Mouse (Mus musculus) midbrain, embryonic 15.5 days (tissue): ENCODE data around the gene Ppp2r5a. TPM values are rescaled to one million over a fixed set of nuclear protein-coding genes. Genes with fewer than 3 reads are reported as not detected.

Experiments used
- ATAC-seq: fragments of 200-750 bp; cut with Nextera tagmentation; replicated peaks from 2 replicates; pipeline ENCODE4 v1.8.0; 2017; ENCODE audit warnings: moderate TSS enrichment
- H3K27ac ChIP-seq: fragments of 300-500 bp; sonication (generic); 2 replicates; pipeline ENCODE4 v1.5.1; 2015; ENCODE audit warnings: mild to moderate bottlenecking, inconsistent platforms
- H3K27me3 ChIP-seq: fragments of 300-500 bp; sonication (generic); replicated peaks from 2 replicates; pipeline ENCODE4 v1.6.1; 2015; ENCODE audit warnings: inconsistent platforms
- H3K36me3 ChIP-seq: fragments of 300-500 bp; sonication (generic); replicated peaks from 2 replicates; pipeline ENCODE4 v1.6.1; 2015; ENCODE audit warnings: inconsistent platforms
- H3K4me1 ChIP-seq: fragments of 300-500 bp; sonication (generic); 2 replicates; pipeline ENCODE4 v1.6.1; 2015; ENCODE audit warnings: inconsistent platforms
- H3K4me2 ChIP-seq: fragments of 300-500 bp; sonication (generic); 2 replicates; pipeline ENCODE4 v1.6.1; 2015; ENCODE audit warnings: inconsistent platforms, mild to moderate bottlenecking, moderate library complexity
- H3K4me3 ChIP-seq: fragments of 300-500 bp; sonication (generic); 2 replicates; pipeline ENCODE4 v1.5.1; 2015; ENCODE audit warnings: mild to moderate bottlenecking, inconsistent platforms
- H3K9ac ChIP-seq: fragments of 300-500 bp; sonication (generic); 2 replicates; pipeline ENCODE4 v1.6.1; 2015; ENCODE audit warnings: mild to moderate bottlenecking, inconsistent platforms
- H3K9me3 ChIP-seq: fragments of 300-500 bp; sonication (generic); 2 replicates; pipeline ENCODE4 v1.6.1; 2016; ENCODE audit warnings: inconsistent platforms
- WGBS: fragments of 180-500 bp; shearing (Covaris S2); methylation state at CpG from one replicate; pipeline ENCODE4 v1.1.7; 2015; ENCODE audit warnings: mixed read lengths; 5-methylcytosine and 5-hydroxymethylcytosine counted together
- polyA plus RNA-seq: library from polyadenylated mRNA; unstranded; fragments of >200 nt; fragmentation: Nextera tagmentation; extraction: Ambion mirVana; gene quantifications from 2 replicates; pipeline ENCODE4 v1.2.1, GENCODE M21; 2015

Ppp2r5a gene
- polyA plus RNA-seq, 1 experiment from 2014 or later = 9.4 TPM

DNA sequence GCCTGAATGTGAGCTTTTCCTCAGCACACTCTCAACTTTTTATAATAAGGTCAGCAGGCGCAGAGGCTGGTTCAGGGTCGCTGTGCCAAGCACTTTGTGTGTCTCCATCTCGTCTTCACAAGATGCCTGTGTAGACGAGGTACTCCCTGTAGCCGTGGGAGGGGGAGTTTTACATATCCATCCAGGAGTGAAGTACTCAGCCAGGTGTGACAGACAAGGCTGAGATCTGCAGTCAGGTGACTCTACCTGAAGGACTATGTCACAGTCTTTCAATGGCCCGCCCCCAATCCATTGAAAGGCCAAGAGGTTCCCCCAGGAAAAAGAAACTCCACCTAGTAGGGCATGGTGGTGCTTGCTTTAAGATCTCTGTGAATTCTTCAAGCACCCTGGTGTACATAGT, 89.9 kb downstream of the Ppp2r5a start:
- no peak overlapping the region for H3K27ac ChIP-seq
- peak overlapping the region; percentile 53; the same call in 1 of the 2 replicates for H3K4me2 ChIP-seq
- H3K27me3 ChIP-seq = no peaks in the 10 kb centered on the region
- 79% methylated on average over 6 of the region's 6 CpGs for WGBS
- no peak overlapping the region; the same call in 1 of the 2 replicates for H3K9ac ChIP-seq
- peak overlapping the region; percentile 46; the same call in 1 of the 2 replicates for H3K4me3 ChIP-seq
- H3K36me3 ChIP-seq = no peaks in the 10 kb centered on the region
- no peaks in the 10 kb centered on the region for H3K9me3 ChIP-seq
- no peak for ATAC-seq
- H3K4me1 ChIP-seq = peaks cover 13% of the 10 kb centered on the region

DNA sequence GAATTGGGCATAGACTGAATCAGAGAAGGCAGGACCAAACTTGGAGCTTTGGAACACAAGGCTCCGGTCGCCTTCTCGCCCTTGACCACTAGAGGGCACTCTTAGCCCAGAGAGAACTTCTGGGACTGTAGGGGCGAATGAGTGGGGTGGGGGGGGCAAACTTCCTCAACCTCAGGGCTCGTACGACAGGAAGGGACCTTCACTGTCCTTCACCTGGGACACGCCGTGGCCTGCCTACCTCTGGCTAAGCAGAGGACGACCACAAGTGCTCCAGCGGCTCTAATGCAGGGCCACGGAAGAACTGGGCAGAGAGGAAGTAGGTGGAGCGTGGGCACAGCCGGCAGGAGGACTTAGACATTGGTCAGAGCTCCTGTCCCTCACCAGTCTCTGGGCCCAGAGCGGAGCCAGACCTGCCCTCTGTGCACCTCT, 90.5 kb downstream of the Ppp2r5a start:
- Histone ChIP-seq H3K4me2 (peak overlapping the region; percentile 53), H3K27me3 (no peaks in the 10 kb centered on the region), H3K4me3 (peak overlapping the region; percentile 46), H3K9me3 (no peaks in the 10 kb centered on the region), H3K27ac (no peak overlapping the region), H3K9ac (peak overlapping the region; percentile 37; the same call in 1 of the 2 replicates), H3K4me1 (peaks cover 12% of the 10 kb centered on the region), H3K36me3 (no peaks in the 10 kb centered on the region)
- WGBS = 1% methylated on average over 14 of the region's 14 CpGs
- peak; percentile 81 for ATAC-seq

DNA sequence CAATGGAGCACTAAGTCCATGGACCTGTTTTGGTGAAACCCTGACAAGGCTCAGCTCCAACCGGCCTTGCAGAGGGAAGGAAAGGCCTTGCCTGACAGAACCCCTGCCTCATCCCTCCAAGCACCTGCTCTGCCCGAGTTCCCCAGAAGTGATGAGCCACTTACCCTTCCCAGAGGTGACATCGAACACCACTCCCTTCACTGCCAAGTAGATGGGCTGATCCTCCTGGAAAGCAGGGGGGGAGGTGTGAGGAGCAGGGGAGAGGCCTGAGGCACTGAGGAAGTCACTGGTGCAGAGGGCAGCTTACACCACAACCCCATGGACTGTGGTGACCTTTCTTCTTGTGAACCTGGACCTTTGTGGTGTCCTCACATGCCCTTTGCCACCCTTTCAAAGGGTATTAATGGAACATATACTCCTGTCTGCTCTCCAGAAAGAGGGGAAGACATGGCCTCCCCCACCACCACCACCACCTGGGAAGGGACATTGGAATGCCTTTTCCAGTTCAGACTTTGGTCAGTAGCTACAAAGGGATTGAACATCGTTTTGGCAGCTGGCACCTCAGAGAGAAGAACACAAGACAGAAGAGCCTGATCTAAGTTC, 91.7 kb downstream of the Ppp2r5a start:
- no peak overlapping the region for H3K27ac ChIP-seq
- no peak overlapping the region for H3K4me3 ChIP-seq
- no peak overlapping the region for H3K4me2 ChIP-seq
- ATAC-seq = no peak
- peaks cover 7% of the 10 kb centered on the region for H3K4me1 ChIP-seq
- H3K9ac ChIP-seq = no peak overlapping the region
- WGBS = 76% methylated on average over 4 of the region's 4 CpGs
- no peaks in the 10 kb centered on the region for H3K36me3 ChIP-seq
- H3K9me3 ChIP-seq = no peaks in the 10 kb centered on the region
- no peaks in the 10 kb centered on the region for H3K27me3 ChIP-seq

DNA sequence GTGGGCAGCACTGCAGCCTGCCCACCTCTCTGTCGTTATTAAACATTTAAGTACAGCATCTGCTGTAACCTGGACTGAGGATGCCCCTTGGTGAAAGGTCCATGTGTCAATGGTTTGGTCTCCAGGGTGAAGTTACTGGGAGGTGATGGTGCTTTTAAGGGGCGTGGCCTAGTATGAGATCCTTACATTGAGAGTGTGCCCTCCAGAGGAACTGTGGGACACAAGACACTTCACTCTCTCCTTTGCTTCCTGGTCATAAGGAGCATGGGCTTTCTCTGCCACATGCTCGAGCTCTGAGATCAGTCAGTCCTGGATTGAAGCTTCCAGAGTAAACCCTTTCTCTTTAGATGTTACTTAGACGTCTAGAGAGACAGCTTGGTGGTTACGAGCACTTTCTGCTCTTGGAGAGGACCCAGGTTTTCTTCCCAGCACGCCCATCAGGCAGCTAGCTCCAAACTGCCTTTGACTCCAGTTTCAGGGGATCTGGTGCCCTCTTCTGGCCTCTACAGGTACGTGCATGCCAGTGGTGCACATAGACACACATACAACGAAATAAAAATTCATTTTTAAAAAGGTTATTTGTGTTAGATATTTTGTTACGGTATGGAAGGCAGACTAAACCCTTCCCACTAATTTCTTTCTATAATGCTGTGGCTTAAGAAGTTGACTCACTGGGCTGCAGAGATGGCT, 95.2 kb downstream of the Ppp2r5a start:
- no peaks in the 10 kb centered on the region for H3K27me3 ChIP-seq
- no peaks in the 10 kb centered on the region for H3K36me3 ChIP-seq
- H3K9me3 ChIP-seq = no peaks in the 10 kb centered on the region
- H3K4me1 ChIP-seq = peaks cover 7% of the 10 kb centered on the region
- no peak overlapping the region for H3K4me3 ChIP-seq
- 87% methylated on average over 9 of the region's 9 CpGs for WGBS
- H3K4me2 ChIP-seq = no peak overlapping the region
- no peak for ATAC-seq
- H3K9ac ChIP-seq = no peak overlapping the region
- no peak overlapping the region for H3K27ac ChIP-seq

DNA sequence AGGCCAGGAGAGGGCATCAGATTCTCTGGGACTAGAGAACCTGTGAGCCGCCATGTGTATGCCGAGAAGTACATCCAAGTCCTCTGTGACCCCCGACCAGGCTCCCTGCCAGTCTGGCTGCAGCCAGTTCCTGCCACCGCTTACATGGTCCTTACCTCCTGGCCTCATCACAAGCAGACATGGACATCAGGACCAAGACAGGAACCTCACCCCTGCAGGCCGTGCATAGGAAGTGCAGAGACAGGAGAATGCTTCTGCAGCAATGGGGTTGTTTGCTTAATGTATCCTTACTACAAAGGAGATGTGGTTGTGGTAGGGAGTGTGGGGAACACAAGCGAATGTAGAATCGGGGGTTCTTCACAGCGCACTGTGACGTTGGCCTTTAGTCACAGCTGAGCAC, 96.8 kb downstream of the Ppp2r5a start:
- Histone ChIP-seq H3K4me1 (no peaks in the 10 kb centered on the region), H3K9me3 (no peaks in the 10 kb centered on the region), H3K36me3 (no peaks in the 10 kb centered on the region), H3K27ac (no peak overlapping the region), H3K4me3 (no peak overlapping the region), H3K27me3 (no peaks in the 10 kb centered on the region), H3K9ac (no peak overlapping the region), H3K4me2 (no peak overlapping the region)
- WGBS = 90% methylated on average over 9 of the region's 9 CpGs
- ATAC-seq = no peak

DNA sequence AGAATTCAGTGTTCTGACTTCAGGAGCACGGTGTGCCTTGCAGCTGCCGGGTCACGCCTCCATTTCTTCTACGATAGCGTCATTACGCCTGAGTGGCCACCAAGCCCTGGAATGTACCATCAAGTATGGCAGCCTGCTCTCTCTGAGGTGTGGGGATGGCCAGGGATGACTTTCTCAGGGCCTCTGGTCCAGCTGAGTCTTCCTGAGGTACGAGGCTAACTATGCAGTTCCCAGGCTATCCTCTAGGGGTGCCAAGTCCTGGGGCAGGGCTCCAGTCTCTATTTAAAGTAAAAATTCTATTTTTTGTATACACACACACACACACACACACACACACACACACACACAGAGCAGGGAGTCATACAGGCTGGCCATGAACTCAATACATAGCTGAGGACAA, 97.5 kb downstream of the Ppp2r5a start:
- Histone ChIP-seq H3K9me3 (no peaks in the 10 kb centered on the region), H3K4me1 (no peaks in the 10 kb centered on the region), H3K27ac (no peak overlapping the region), H3K4me3 (no peak overlapping the region), H3K27me3 (no peaks in the 10 kb centered on the region), H3K4me2 (no peak overlapping the region), H3K36me3 (no peaks in the 10 kb centered on the region), H3K9ac (no peak overlapping the region)
- ATAC-seq = no peak
- 61% methylated on average over 7 of the region's 7 CpGs for WGBS

DNA sequence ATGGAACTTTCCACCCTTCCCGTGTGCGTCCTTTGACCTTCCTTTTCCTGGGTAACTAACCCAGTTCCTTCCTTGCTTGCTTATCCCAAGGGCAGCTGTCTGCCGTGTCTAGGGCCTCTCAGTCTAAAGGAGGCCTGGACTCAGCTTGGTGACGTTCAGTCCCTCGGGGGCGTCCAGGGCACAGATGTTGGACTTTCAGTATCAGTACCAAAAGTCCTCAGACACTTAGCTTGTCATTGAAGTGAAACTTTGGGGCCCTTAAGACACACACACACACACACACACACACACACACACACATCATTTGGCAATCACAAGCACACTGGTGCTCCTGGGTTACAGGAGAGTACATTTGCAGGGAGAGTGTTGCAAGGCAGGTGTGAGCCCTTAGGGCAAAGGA, 98.9 kb downstream of the Ppp2r5a start:
- no peak overlapping the region for H3K27ac ChIP-seq
- WGBS = 71% methylated on average over 6 of the region's 6 CpGs
- H3K9ac ChIP-seq = no peak overlapping the region
- no peaks in the 10 kb centered on the region for H3K36me3 ChIP-seq
- H3K4me2 ChIP-seq = no peak overlapping the region
- ATAC-seq = no peak
- no peak overlapping the region for H3K4me3 ChIP-seq
- H3K4me1 ChIP-seq = no peaks in the 10 kb centered on the region
- H3K9me3 ChIP-seq = no peaks in the 10 kb centered on the region
- no peaks in the 10 kb centered on the region for H3K27me3 ChIP-seq

DNA sequence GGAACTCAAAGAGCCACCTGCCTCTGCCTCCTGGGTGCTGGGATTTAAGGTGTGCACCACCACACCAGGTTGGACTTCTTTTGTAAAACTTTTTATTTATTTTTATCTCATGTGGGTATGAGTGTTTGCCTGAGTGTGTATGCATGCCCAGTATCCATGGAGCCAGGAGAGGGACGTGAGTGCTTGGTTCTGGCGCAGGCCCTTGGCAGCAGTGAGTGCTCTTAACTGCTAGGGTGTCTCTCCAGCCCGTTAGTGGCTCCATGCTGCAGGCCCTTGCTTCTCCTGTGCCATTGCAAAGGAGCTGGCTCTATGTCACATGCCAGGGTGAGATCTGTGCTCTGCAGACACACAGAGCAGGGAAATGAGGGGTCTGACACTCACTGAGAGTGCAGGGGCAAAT, 99.3 kb downstream of the Ppp2r5a start:
- no peak overlapping the region for H3K4me2 ChIP-seq
- H3K27me3 ChIP-seq = no peaks in the 10 kb centered on the region
- no peak overlapping the region for H3K4me3 ChIP-seq
- no peaks in the 10 kb centered on the region for H3K4me1 ChIP-seq
- ATAC-seq = no peak
- H3K27ac ChIP-seq = no peak overlapping the region
- 77% methylated on average over 3 of the region's 3 CpGs for WGBS
- H3K9ac ChIP-seq = no peak overlapping the region
- no peaks in the 10 kb centered on the region for H3K9me3 ChIP-seq
- no peaks in the 10 kb centered on the region for H3K36me3 ChIP-seq

Other genes with a start within 250 kb of the Ppp2r5a start
- gene Fam71a, start 238.5 kb downstream of the Ppp2r5a start, polyA plus RNA-seq = not detected in 2 replicates
- 1.5 and 1.6 TPM in 2 replicates for gene Atf3, start 185.2 kb downstream of the Ppp2r5a start, polyA plus RNA-seq
- gene Nenf, start 85.1 kb downstream of the Ppp2r5a start, polyA plus RNA-seq = 111 and 123 TPM in 2 replicates
- gene Tmem206, start 77.4 kb downstream of the Ppp2r5a start, polyA plus RNA-seq = 43.2 and 44.5 TPM in 2 replicates
- 6.2 and 7.6 TPM in 2 replicates for gene Dtl, start 172.3 kb upstream of the Ppp2r5a start, polyA plus RNA-seq
- 42.7 and 43.3 TPM in 2 replicates for gene Ints7, start 172.4 kb upstream of the Ppp2r5a start, polyA plus RNA-seq